Mouse (Mus musculus) C2C12 (cell line): ENCODE measurements around the gene Arl8b. TPM values are rescaled to one million over a fixed set of nuclear protein-coding genes. Genes with fewer than 3 reads are reported as not detected.

Experiments used
- H3K27me3 ChIP-seq: one replicate; pipeline ENCODE4 v1.6.1; 2011; ENCODE audit not compliant: control insufficient read depth, insufficient read depth, insufficient read length
- H3K36me3 ChIP-seq: one replicate; pipeline ENCODE4 v1.6.1; 2011; ENCODE audit not compliant: control insufficient read depth, insufficient read depth
- H3K4me3 ChIP-seq: one replicate; pipeline ENCODE4 v1.5.1; 2011; ENCODE audit warnings: mild to moderate bottlenecking, control low read depth; ENCODE audit not compliant: poor library complexity, insufficient read depth, severe bottlenecking
- H3K79me2 ChIP-seq: one replicate; pipeline ENCODE4 v1.6.1; 2011; ENCODE audit not compliant: control insufficient read depth, insufficient read depth
- H3K79me3 ChIP-seq: one replicate; pipeline ENCODE4 v1.6.1; 2011; ENCODE audit warnings: low read depth, control low read depth
- H3ac ChIP-seq: one replicate; pipeline ENCODE3; 2011; ENCODE audit warnings: low read depth; ENCODE audit not compliant: control insufficient read depth, insufficient read length
- CEBPB ChIP-seq: IDR thresholded peaks from one replicate; pipeline ENCODE4 v1.6.1; 2011; ENCODE audit warnings: low read depth, mild to moderate bottlenecking, control low read depth, moderate library complexity
- CTCF ChIP-seq: IDR thresholded peaks from one replicate; pipeline ENCODE4 v1.5.1; 2011; ENCODE audit not compliant: control insufficient read depth, insufficient read depth, insufficient read length
- FOSL1 ChIP-seq: IDR thresholded peaks from one replicate; pipeline ENCODE4 v1.8.0; 2011; ENCODE audit warnings: mild to moderate bottlenecking, low read length; ENCODE audit not compliant: poor library complexity, insufficient read depth, severe bottlenecking
- MAX ChIP-seq: IDR thresholded peaks from one replicate; pipeline ENCODE4 v1.6.1; 2011; ENCODE audit warnings: mild to moderate bottlenecking, control low read depth
- MYOD1 ChIP-seq: IDR thresholded peaks from one replicate; pipeline ENCODE4 v1.6.1; 2011; ENCODE audit warnings: low read depth; ENCODE audit not compliant: control insufficient read depth, insufficient read length
- MYOG ChIP-seq: IDR thresholded peaks from one replicate; pipeline ENCODE4 v1.6.1; 2011; ENCODE audit not compliant: control insufficient read depth, insufficient read length; ENCODE audit errors: extremely low read depth
- USF1 ChIP-seq: IDR thresholded peaks from one replicate; pipeline ENCODE4 v1.6.1; 2011; ENCODE audit warnings: low read depth, mild to moderate bottlenecking, control low read depth, moderate library complexity
- polyA plus RNA-seq: library from polyadenylated mRNA; unstranded; fragments of >200 nt; fragmentation: generic; extraction: Trizol; gene quantifications from one replicate; pipeline ENCODE4 v1.2.1, GENCODE M21; 2012; ENCODE audit warnings: missing spikeins

Gene Arl8b
- polyA plus RNA-seq, 1 experiment: 22.1 TPM

- H3ac ChIP-seq: no peak overlapping the region
- no peaks in the 10 kb centered on the region for H3K79me3 ChIP-seq
- H3K27me3 ChIP-seq: no peaks in the 10 kb centered on the region
- H3K36me3 ChIP-seq: no peaks in the 10 kb centered on the region
- H3K4me3 ChIP-seq: no peak overlapping the region
- no peaks in the 10 kb centered on the region for H3K79me2 ChIP-seq
- TF ChIP-seq MYOD1: no peak
- TF ChIP-seq USF1: no peak
- no peak for TF ChIP-seq CEBPB
- TF ChIP-seq CTCF: no peak
- TF ChIP-seq MAX: no peak
- no peak for TF ChIP-seq FOSL1
These were observed 23.2 kb upstream of the Arl8b start for GRCm38 (mm10) chr6:108759698-108760039.

GRCm38 (mm10) chr6:108770880-108771279 is 12.0 kb upstream of the Arl8b start:
- H3K79me3 ChIP-seq: no peaks in the 10 kb centered on the region
- H3K4me3 ChIP-seq: no peak overlapping the region
- no peak overlapping the region for H3ac ChIP-seq
- H3K36me3 ChIP-seq: no peaks in the 10 kb centered on the region
- no peaks in the 10 kb centered on the region for H3K79me2 ChIP-seq
- H3K27me3 ChIP-seq: peaks cover 9% of the 10 kb centered on the region
- TF ChIP-seq FOSL1 (no peak), CEBPB (no peak), MAX (no peak), MYOD1 (no peak), CTCF (no peak), MYOG (no peak), USF1 (no peak)

- no peak overlapping the region for H3ac ChIP-seq
- H3K4me3 ChIP-seq: no peak overlapping the region
- TF ChIP-seq MYOD1: no peak
- peak; percentile 89 for TF ChIP-seq CTCF
- no peak for TF ChIP-seq MYOG
- H3K79me2 ChIP-seq: no peaks in the 10 kb centered on the region
- no peaks in the 10 kb centered on the region for H3K79me3 ChIP-seq
- no peaks in the 10 kb centered on the region for H3K36me3 ChIP-seq
- peaks cover 7% of the 10 kb centered on the region for H3K27me3 ChIP-seq
These were observed 10.0 kb upstream of the Arl8b start for GRCm38 (mm10) chr6:108772913-108773312.

GRCm38 (mm10) chr6:108773480-108773879 is 9.4 kb upstream of the Arl8b start:
- Histone ChIP-seq H3K79me3 (no peaks in the 10 kb centered on the region), H3K79me2 (no peaks in the 10 kb centered on the region), H3K27me3 (peaks cover 4% of the 10 kb centered on the region), H3K4me3 (no peak overlapping the region), H3ac (no peak overlapping the region), H3K36me3 (no peaks in the 10 kb centered on the region)
- TF ChIP-seq MYOG: no peak
- no peak for TF ChIP-seq MYOD1
- no peak for TF ChIP-seq CEBPB
- TF ChIP-seq USF1: no peak
- no peak for TF ChIP-seq MAX
- no peak for TF ChIP-seq FOSL1
- no peak for TF ChIP-seq CTCF

GRCm38 (mm10) chr6:108776274-108776673 is 6.6 kb upstream of the Arl8b start:
- no peaks in the 10 kb centered on the region for H3K79me3 ChIP-seq
- TF ChIP-seq MYOD1 (no peak), USF1 (no peak), FOSL1 (no peak), MYOG (no peak), CTCF (no peak), CEBPB (no peak)
- H3K27me3 ChIP-seq: no peaks in the 10 kb centered on the region
- no peak overlapping the region for H3ac ChIP-seq
- no peak overlapping the region for H3K4me3 ChIP-seq
- no peaks in the 10 kb centered on the region for H3K36me3 ChIP-seq
- no peaks in the 10 kb centered on the region for H3K79me2 ChIP-seq

- Histone ChIP-seq H3ac (no peak overlapping the region), H3K79me3 (no peaks in the 10 kb centered on the region), H3K4me3 (no peak overlapping the region), H3K79me2 (no peaks in the 10 kb centered on the region), H3K36me3 (no peaks in the 10 kb centered on the region), H3K27me3 (no peaks in the 10 kb centered on the region)
- TF ChIP-seq CTCF (no peak), MYOG (no peak), CEBPB (no peak), MYOD1 (no peak), FOSL1 (no peak), MAX (no peak), USF1 (no peak)
These were observed 5.2 kb upstream of the Arl8b start for GRCm38 (mm10) chr6:108777560-108778287.
